Mouse (Mus musculus) MEL (cell line): ENCODE measurements around the gene Lman1l. TPM values are rescaled to one million over a fixed set of nuclear protein-coding genes. Genes with fewer than 3 reads are reported as not detected.

Experiments used
- DNase-seq: peaks from one replicate; pipeline ENCODE4 v3.0.0; 2011; ENCODE audit warnings: low read depth, low spot score
- H3K27ac ChIP-seq: 2 replicates; pipeline ENCODE4 v1.5.1; 2012; ENCODE audit warnings: low read depth, mild to moderate bottlenecking, control low read depth, low read length, moderate library complexity; ENCODE audit not compliant: control insufficient read depth
- H3K27me3 ChIP-seq, 2 experiments: fragments of 150-350 bp in 1 of 2; sonication (generic) in 1 of 2; 2 replicates each; pipeline ENCODE4 v1.6.1; 2012; ENCODE audit warnings: low read length in 2 of 2, mild to moderate bottlenecking in 2 of 2, improper control_type of control experiment in 1 of 2, moderate library complexity in 1 of 2; ENCODE audit not compliant: insufficient read depth in 2 of 2, control insufficient read depth in 1 of 2
- H3K36me3 ChIP-seq, 2 experiments: 2 replicates each; pipeline ENCODE4 v1.6.1; 2012 to 2014; ENCODE audit warnings: low read length in 2 of 2, improper control_type of control experiment in 1 of 2, inconsistent platforms in 1 of 2, mild to moderate bottlenecking in 1 of 2; ENCODE audit not compliant: insufficient read depth in 2 of 2, control insufficient read depth in 1 of 2
- H3K4me1 ChIP-seq, 2 experiments: fragments of 150-350 bp in 1 of 2; sonication (generic) in 1 of 2; 2 replicates each; pipeline ENCODE4 v1.6.1; 2012; ENCODE audit warnings: low read length in 2 of 2, improper control_type of control experiment in 1 of 2, mild to moderate bottlenecking in 1 of 2; ENCODE audit not compliant: insufficient read depth in 2 of 2, control insufficient read depth in 1 of 2
- H3K4me3 ChIP-seq, 2 experiments: fragments of 150-350 bp in 1 of 2; sonication (generic) in 1 of 2; 2 replicates each; pipeline ENCODE4 v1.5.1; 2012; ENCODE audit warnings: low read depth in 2 of 2, low read length in 2 of 2, mild to moderate bottlenecking in 2 of 2, moderate library complexity in 2 of 2, control low read depth in 1 of 2, improper control_type of control experiment in 1 of 2; ENCODE audit not compliant: control insufficient read depth in 1 of 2, insufficient read depth in 1 of 2
- H3K79me2 ChIP-seq: 2 replicates; pipeline ENCODE4 v1.6.1; 2012; ENCODE audit warnings: mild to moderate bottlenecking, low read length, moderate library complexity; ENCODE audit not compliant: control insufficient read depth, poor library complexity, insufficient read depth
- H3K9ac ChIP-seq: 2 replicates; pipeline ENCODE4 v1.6.1; 2012; ENCODE audit warnings: low read depth, mild to moderate bottlenecking, control low read depth, low read length, moderate library complexity; ENCODE audit not compliant: control insufficient read depth, poor library complexity, severe bottlenecking
- H3K9me3 ChIP-seq: fragments of 150-350 bp; sonication (generic); replicated peaks from 2 replicates; pipeline ENCODE4 v1.6.1; 2012; ENCODE audit warnings: mild to moderate bottlenecking, low read length, improper control_type of control experiment, moderate library complexity; ENCODE audit not compliant: insufficient read depth
- BHLHE40 ChIP-seq: IDR thresholded peaks from 2 replicates; pipeline ENCODE4 v1.6.1; 2012; ENCODE audit warnings: low read depth, mild to moderate bottlenecking, inconsistent platforms, low read length, improper control_type of control experiment, borderline replicate concordance
- CHD1 ChIP-seq: IDR thresholded peaks from 2 replicates; pipeline ENCODE4 v1.6.1; 2012; ENCODE audit warnings: low read depth, mild to moderate bottlenecking, inconsistent platforms, low read length, improper control_type of control experiment
- CHD2 ChIP-seq: IDR thresholded peaks from 2 replicates; pipeline ENCODE4 v1.6.1; 2011; ENCODE audit warnings: low read length, improper control_type of control experiment
- E2F4 ChIP-seq: IDR thresholded peaks from 2 replicates; pipeline ENCODE4 v1.6.1; 2011; ENCODE audit warnings: low read depth, low read length, improper control_type of control experiment, borderline replicate concordance
- EP300 ChIP-seq, 2 experiments: IDR thresholded peaks; 2 replicates each; pipeline ENCODE4 v1.6.1; 2011; ENCODE audit warnings: improper control_type of control experiment in 2 of 2, low read length in 2 of 2, low read depth in 1 of 2, mild to moderate bottlenecking in 1 of 2
- ETS1 ChIP-seq: IDR thresholded peaks from 2 replicates; pipeline ENCODE4 v1.6.1; 2012; ENCODE audit warnings: low read depth, mild to moderate bottlenecking, inconsistent platforms, low read length, improper control_type of control experiment, moderate library complexity
- KAT2A ChIP-seq: conservative IDR thresholded peaks from 2 replicates; pipeline ENCODE4 v1.6.1; 2012; ENCODE audit warnings: low read depth, low read length, improper control_type of control experiment, inconsistent platforms
- MAZ ChIP-seq: IDR thresholded peaks from 2 replicates; pipeline ENCODE4 v1.6.1; 2012; ENCODE audit warnings: low read depth, mild to moderate bottlenecking, inconsistent platforms, low read length, improper control_type of control experiment
- MXI1 ChIP-seq: IDR thresholded peaks from 2 replicates; pipeline ENCODE4 v1.6.1; 2011; ENCODE audit warnings: mild to moderate bottlenecking, low read depth, low read length, improper control_type of control experiment
- MYB ChIP-seq: IDR thresholded peaks from 2 replicates; pipeline ENCODE4 v1.6.1; 2011; ENCODE audit warnings: mild to moderate bottlenecking, low read depth, low read length, improper control_type of control experiment
- MYC ChIP-seq: IDR thresholded peaks from 2 replicates; pipeline ENCODE4 v1.6.1; 2011; ENCODE audit warnings: low read depth, mild to moderate bottlenecking, low read length, improper control_type of control experiment, moderate library complexity
- NELFE ChIP-seq: IDR thresholded peaks from 2 replicates; pipeline ENCODE4 v1.6.1; 2011; ENCODE audit warnings: low read depth, low read length, improper control_type of control experiment
- NRF1 ChIP-seq: IDR thresholded peaks from 2 replicates; pipeline ENCODE4 v1.6.1; 2014; ENCODE audit warnings: low read depth, mild to moderate bottlenecking, inconsistent platforms, low read length, improper control_type of control experiment, moderate library complexity; ENCODE audit not compliant: poor library complexity, insufficient read depth, severe bottlenecking
- POLR2AphosphoS5 ChIP-seq: IDR thresholded peaks from 2 replicates; pipeline ENCODE4 v1.6.1; 2012; ENCODE audit warnings: low read depth, borderline replicate concordance, mild to moderate bottlenecking, inconsistent platforms, low read length, moderate library complexity, mixed read lengths
- RAD21 ChIP-seq: IDR thresholded peaks from 2 replicates; pipeline ENCODE4 v1.6.1; 2011; ENCODE audit warnings: mild to moderate bottlenecking, low read depth, low read length, improper control_type of control experiment
- SIN3A ChIP-seq: IDR thresholded peaks from 2 replicates; pipeline ENCODE4 v1.6.1; 2012; ENCODE audit warnings: low read length, improper control_type of control experiment, inconsistent platforms
- USF2 ChIP-seq, 2 experiments: IDR thresholded peaks; 2 replicates each; pipeline ENCODE4 v1.6.1; 2011 to 2012; ENCODE audit warnings: improper control_type of control experiment in 2 of 2, low read length in 2 of 2, borderline replicate concordance in 1 of 2, inconsistent platforms in 1 of 2, low read depth in 1 of 2, mild to moderate bottlenecking in 1 of 2; ENCODE audit not compliant: insufficient read depth in 1 of 2
- ZMIZ1 ChIP-seq: IDR thresholded peaks from 2 replicates; pipeline ENCODE4 v1.6.1; 2012; ENCODE audit warnings: low read depth, mild to moderate bottlenecking, inconsistent platforms, low read length, improper control_type of control experiment, moderate library complexity
- ZNF384 ChIP-seq: IDR thresholded peaks from 2 replicates; pipeline ENCODE4 v1.6.1; 2012; ENCODE audit warnings: low read depth, mild to moderate bottlenecking, inconsistent platforms, low read length, improper control_type of control experiment
- polyA plus RNA-seq, 2 experiments: library from polyadenylated mRNA; stranded (reverse) in 1 of 2; unstranded in 1 of 2; fragments of >175 nt in 1 of 2; fragments of >200 nt in 1 of 2; gene quantifications; 2 replicates each; pipeline versions ENCODE4 v1.2.1 to v1.2.4; 2012; ENCODE audit warnings: low replicate concordance in 2 of 2, low read depth in 1 of 2; ENCODE audit not compliant: insufficient read length in 2 of 2, insufficient read depth in 1 of 2, missing spikeins in 1 of 2
- total RNA-seq: library from RNA; depleted of rRNA; stranded (reverse); fragments of 300-350 nt; gene quantifications from 2 replicates; pipeline ENCODE4 v1.2.3, GENCODE M21; 2012

Lman1l gene
- total and polyA plus RNA-seq, 3 experiments: 0.08 to 0.11 TPM; not detected in 1

GRCm38 (mm10) chr9:57559568-57559967 is 61.0 kb downstream of the Lman1l start:
- no peak overlapping the region for H3K9ac ChIP-seq
- H3K4me1 ChIP-seq: peaks cover 2 to 28% of the 10 kb centered on the region in 2 experiments
- H3K27ac ChIP-seq: no peak overlapping the region
- H3K9me3 ChIP-seq: no peaks in the 10 kb centered on the region
- no peak overlapping the region for H3K4me3 ChIP-seq
- peaks cover 2 to 22% of the 10 kb centered on the region in 2 experiments for H3K36me3 ChIP-seq
- no peak for TF ChIP-seq MYB
- peak; percentile 46 for TF ChIP-seq ZNF384
- no peaks in the 10 kb centered on the region for H3K27me3 ChIP-seq
- DNase-seq: no peak
- H3K79me2 ChIP-seq: peaks cover 18% of the 10 kb centered on the region

GRCm38 (mm10) chr9:57558625-57559024 is 61.9 kb downstream of the Lman1l start:
- Histone ChIP-seq H3K4me1 (peaks cover 2 to 28% of the 10 kb centered on the region in 2 experiments), H3K9ac (no peak overlapping the region), H3K27ac (no peak overlapping the region), H3K27me3 (no peaks in the 10 kb centered on the region), H3K79me2 (peaks cover 14% of the 10 kb centered on the region), H3K36me3 (peaks cover 0 to 22% of the 10 kb centered on the region in 2 experiments), H3K9me3 (no peaks in the 10 kb centered on the region), H3K4me3 (no peak overlapping the region)
- no peak for TF ChIP-seq MYC
- no peak for TF ChIP-seq POLR2AphosphoS5
- no peak for TF ChIP-seq NRF1
- no peak for TF ChIP-seq USF2 (IDR thresholded peaks at IDR 0.05; ENCODE audit: borderline replicate concordance in 1 of 2, insufficient read depth in 1 of 2, low read depth in 1 of 2, low read length in 2 of 2)
- no peak for TF ChIP-seq BHLHE40
- TF ChIP-seq CHD2: no peak
- no peak for TF ChIP-seq KAT2A
- no peak for TF ChIP-seq NELFE
- TF ChIP-seq E2F4: no peak
- no peak for TF ChIP-seq ETS1
- DNase-seq: peak; percentile 12

GRCm38 (mm10) chr9:57557215-57557614 is 63.4 kb downstream of the Lman1l start:
- Histone ChIP-seq H3K79me2 (peaks cover 4% of the 10 kb centered on the region), H3K4me1 (peaks cover under 1 to 22% of the 10 kb centered on the region in 2 experiments), H3K4me3 (no peak overlapping the region), H3K36me3 (peaks cover 0 to 16% of the 10 kb centered on the region in 2 experiments; a peak in 2 of 4 replicates), H3K9me3 (no peaks in the 10 kb centered on the region), H3K27me3 (no peaks in the 10 kb centered on the region), H3K27ac (no peak overlapping the region), H3K9ac (no peak overlapping the region)
- TF ChIP-seq CHD1: no peak
- no peak for TF ChIP-seq EP300 (IDR thresholded peaks at IDR 0.05; ENCODE audit: low read depth in 1 of 2, low read length in 2 of 2)
- TF ChIP-seq ZMIZ1: no peak
- TF ChIP-seq NELFE: no peak
- TF ChIP-seq RAD21: no peak
- TF ChIP-seq MXI1: no peak
- TF ChIP-seq CHD2: no peak
- no peak for TF ChIP-seq MYC
- TF ChIP-seq MAZ: no peak
- TF ChIP-seq E2F4: no peak
- TF ChIP-seq SIN3A: no peak
- no peak for TF ChIP-seq USF2 (IDR thresholded peaks at IDR 0.05; ENCODE audit: borderline replicate concordance in 1 of 2, insufficient read depth in 1 of 2, low read depth in 1 of 2, low read length in 2 of 2)
- DNase-seq: no peak
